Mouse (Mus musculus) heart, postnatal 0 days (tissue): ENCODE data around the gene Rph3al. TPM values are rescaled to one million over a fixed set of nuclear protein-coding genes. Genes with fewer than 3 reads are reported as not detected.

ENCODE experiments used
- ATAC-seq: fragments of 200-750 bp; cut with Nextera tagmentation; 2 replicates; pipeline ENCODE4 v1.8.0; 2017; ENCODE audit warnings: low read depth, moderate number of reproducible peaks, moderate library complexity; ENCODE audit not compliant: insufficient read depth
- DNase-seq: peaks from one replicate; pipeline ENCODE4 v3.0.0-alpha.2; 2016; ENCODE audit warnings: low spot score
- H3K27ac ChIP-seq: fragments of 300-500 bp; sonication (generic); 2 replicates; pipeline ENCODE4 v1.5.1; 2014; ENCODE audit warnings: low read depth, mild to moderate bottlenecking
- H3K27me3 ChIP-seq: fragments of 300-500 bp; sonication (generic); 2 replicates; pipeline ENCODE4 v1.6.1; 2014; ENCODE audit warnings: low read length, mixed read lengths; ENCODE audit not compliant: control insufficient read depth, insufficient read depth
- H3K36me3 ChIP-seq: fragments of 300-500 bp; sonication (generic); replicated peaks from 2 replicates; pipeline ENCODE4 v1.6.1; 2014; ENCODE audit warnings: low read length, mixed read lengths; ENCODE audit not compliant: control insufficient read depth, insufficient read depth
- H3K4me1 ChIP-seq: fragments of 300-500 bp; sonication (generic); 2 replicates; pipeline ENCODE4 v1.6.1; 2014; ENCODE audit warnings: antibody characterized with exemption; ENCODE audit not compliant: control insufficient read depth, insufficient read depth
- H3K4me2 ChIP-seq: fragments of 300-500 bp; sonication (generic); 2 replicates; pipeline ENCODE4 v1.6.1; 2014; ENCODE audit warnings: low read depth, mild to moderate bottlenecking, low read length, moderate library complexity
- H3K4me3 ChIP-seq: fragments of 300-500 bp; sonication (generic); 2 replicates; pipeline ENCODE4 v1.5.1; 2014; ENCODE audit warnings: low read depth, low read length
- H3K9ac ChIP-seq: fragments of 300-500 bp; sonication (generic); replicated peaks from 2 replicates; pipeline ENCODE4 v1.6.1; 2014; ENCODE audit warnings: low read depth, low read length, mixed read lengths
- H3K9me3 ChIP-seq: fragments of 300-500 bp; sonication (generic); replicated peaks from 2 replicates; pipeline ENCODE4 v1.6.1; 2016; ENCODE audit warnings: low read length; ENCODE audit not compliant: control insufficient read depth
- CTCF ChIP-seq: IDR thresholded peaks from 2 replicates; pipeline ENCODE4 v1.5.1; 2016; ENCODE audit warnings: antibody characterized with exemption, control low read depth, low read depth
- EP300 ChIP-seq: IDR thresholded peaks from 2 replicates; pipeline ENCODE4 v1.6.1; 2016; ENCODE audit warnings: antibody characterized with exemption, low read depth
- WGBS: fragments of 180-500 bp; shearing (Covaris S2); extraction: QIAGEN DNeasy Blood & Tissue Kit; methylation state at CpG from one replicate; pipeline ENCODE4 v1.1.7; 2014; 5-methylcytosine and 5-hydroxymethylcytosine counted together
- polyA plus RNA-seq: library from polyadenylated mRNA; unstranded; fragments of >200 nt; fragmentation: Nextera tagmentation; extraction: Ambion mirVana; gene quantifications from 2 replicates; pipeline ENCODE4 v1.2.1, GENCODE M21; 2015
- total RNA-seq: library from RNA; depleted of rRNA; stranded (reverse); fragments of >200 nt; gene quantifications from 2 replicates; pipeline ENCODE4 v1.2.3, GENCODE M21; 2014; ENCODE audit warnings: low replicate concordance

Gene Rph3al
- total and polyA plus RNA-seq, 2 experiments from 2014 or later, result 15.5 to 15.6 TPM

DNA sequence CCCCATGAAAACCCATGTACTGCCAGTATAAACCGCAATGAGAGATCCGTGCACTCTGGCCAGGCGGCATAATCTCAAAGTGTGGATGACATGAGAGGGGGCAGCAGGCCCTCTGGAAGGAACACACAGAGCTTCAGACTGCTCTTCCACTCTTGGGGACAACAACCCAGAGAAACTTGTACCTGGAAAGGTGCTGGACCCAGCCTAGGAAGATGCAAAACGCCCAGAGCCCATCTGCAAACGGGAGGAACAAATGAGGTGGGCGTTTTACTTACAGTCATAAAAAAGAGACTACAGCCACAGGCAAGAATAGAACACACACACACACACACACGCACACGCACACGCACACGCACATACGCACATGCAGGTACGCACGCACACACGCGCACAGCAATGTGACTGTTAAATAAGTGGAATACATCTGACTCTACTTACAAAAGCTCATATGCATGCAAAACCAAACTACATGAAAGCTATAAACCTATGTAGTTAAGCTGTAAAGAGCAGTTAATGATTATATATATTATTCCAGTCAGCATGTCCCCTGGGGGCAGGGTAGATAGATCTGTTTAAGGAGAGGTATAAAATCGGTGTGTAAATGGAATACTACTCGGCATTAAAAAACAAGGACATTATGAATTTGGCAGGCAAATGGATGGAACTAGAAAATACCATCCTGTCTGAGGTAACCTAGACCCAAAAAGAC lies 19.0 kb upstream of the Rph3al start:
- Histone ChIP-seq H3K9me3 (no peaks in the 10 kb centered on the region), H3K4me2 (no peak overlapping the region), H3K27ac (no peak overlapping the region), H3K9ac (no peak overlapping the region), H3K4me3 (no peak overlapping the region), H3K27me3 (no peaks in the 10 kb centered on the region), H3K4me1 (no peaks in the 10 kb centered on the region), H3K36me3 (no peaks in the 10 kb centered on the region)
- TF ChIP-seq EP300, result no peak
- TF ChIP-seq CTCF, result no peak
- WGBS, result 90% methylated on average over 17 of the region's 17 CpGs
- DNase-seq (no peak), ATAC-seq (no peak)

DNA sequence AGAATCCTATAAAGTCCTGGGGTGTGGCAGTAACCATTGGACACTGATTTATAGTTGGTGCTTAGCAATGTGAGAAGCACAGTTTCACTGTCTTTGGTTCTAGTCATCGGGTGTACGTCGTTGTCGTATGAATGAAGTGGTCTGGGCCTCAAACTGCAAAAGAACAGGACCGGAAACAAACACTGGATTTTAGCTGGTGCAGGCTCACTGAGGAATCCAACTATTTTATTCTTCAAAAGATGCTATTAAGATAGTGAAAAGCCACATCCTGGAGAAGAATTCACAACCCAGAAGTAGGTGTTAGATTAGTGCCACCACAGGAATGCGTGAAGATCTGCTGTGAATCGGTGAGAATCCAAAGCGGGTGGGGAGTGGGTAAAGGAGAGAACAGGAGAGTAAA lies 18.4 kb upstream of the Rph3al start:
- Histone ChIP-seq H3K4me2 (no peak overlapping the region), H3K27me3 (no peaks in the 10 kb centered on the region), H3K9ac (no peak overlapping the region), H3K4me1 (no peaks in the 10 kb centered on the region), H3K9me3 (no peaks in the 10 kb centered on the region), H3K27ac (no peak overlapping the region), H3K4me3 (no peak overlapping the region), H3K36me3 (no peaks in the 10 kb centered on the region)
- DNase-seq, result no peak
- 66% methylated on average over 8 of the region's 8 CpGs for WGBS
- ATAC-seq, result no peak
- TF ChIP-seq EP300 (no peak), CTCF (no peak)

DNA sequence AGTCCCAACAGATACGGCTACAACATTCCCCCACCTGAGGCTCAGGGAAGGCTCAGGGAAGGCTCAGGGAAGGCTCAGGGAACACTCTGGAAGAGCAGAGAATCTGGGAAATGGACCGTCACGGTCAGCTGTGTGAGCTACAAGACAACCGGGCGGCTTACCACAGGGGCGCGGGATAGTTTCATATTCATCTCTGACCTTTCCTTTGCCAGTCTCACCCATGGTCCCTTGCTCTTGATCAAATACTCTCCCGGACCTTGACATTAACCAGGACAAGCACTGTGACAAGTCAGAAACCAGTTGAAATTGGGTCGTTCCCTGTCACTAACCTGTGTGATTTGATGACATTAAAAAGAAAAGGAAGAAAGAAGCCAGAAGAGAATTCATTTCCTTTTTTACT lies 16.7 kb upstream of the Rph3al start:
- DNase-seq, result no peak
- no peak overlapping the region for H3K27ac ChIP-seq
- H3K27me3 ChIP-seq, result no peaks in the 10 kb centered on the region
- H3K4me2 ChIP-seq, result no peak overlapping the region
- H3K4me3 ChIP-seq, result no peak overlapping the region
- TF ChIP-seq CTCF (no peak), EP300 (no peak)
- no peaks in the 10 kb centered on the region for H3K36me3 ChIP-seq
- WGBS, result 81% methylated on average over 9 of the region's 9 CpGs
- no peak for ATAC-seq
- no peaks in the 10 kb centered on the region for H3K9me3 ChIP-seq
- H3K9ac ChIP-seq, result no peak overlapping the region
- no peaks in the 10 kb centered on the region for H3K4me1 ChIP-seq

DNA sequence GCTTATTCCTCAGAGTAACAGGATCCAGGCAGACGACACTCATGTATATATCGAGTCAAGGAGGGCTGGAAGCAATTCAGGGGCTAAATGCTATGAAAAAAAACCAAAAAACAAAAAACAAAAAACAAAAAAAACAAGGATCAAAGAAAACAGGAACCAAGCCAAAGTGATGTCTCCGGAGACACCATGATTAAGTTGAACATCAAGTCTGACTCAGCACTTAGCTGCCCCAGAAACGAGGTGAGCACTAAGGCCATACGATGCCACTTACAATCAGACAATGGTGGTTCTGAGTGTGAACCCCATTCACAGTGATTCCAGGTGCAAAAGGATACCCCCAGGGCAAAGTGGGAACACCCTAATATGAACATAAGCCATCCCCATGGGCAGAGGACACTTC lies 13.7 kb upstream of the Rph3al start:
- no peaks in the 10 kb centered on the region for H3K9me3 ChIP-seq
- no peak overlapping the region for H3K4me3 ChIP-seq
- no peak overlapping the region for H3K9ac ChIP-seq
- H3K4me2 ChIP-seq, result no peak overlapping the region
- no peak overlapping the region for H3K27ac ChIP-seq
- TF ChIP-seq CTCF (no peak), EP300 (no peak)
- DNase-seq, result no peak
- no peak for ATAC-seq
- H3K4me1 ChIP-seq, result peaks cover 10% of the 10 kb centered on the region
- WGBS, result 79% methylated on average over 5 of the region's 5 CpGs
- H3K36me3 ChIP-seq, result no peaks in the 10 kb centered on the region
- no peaks in the 10 kb centered on the region for H3K27me3 ChIP-seq

DNA sequence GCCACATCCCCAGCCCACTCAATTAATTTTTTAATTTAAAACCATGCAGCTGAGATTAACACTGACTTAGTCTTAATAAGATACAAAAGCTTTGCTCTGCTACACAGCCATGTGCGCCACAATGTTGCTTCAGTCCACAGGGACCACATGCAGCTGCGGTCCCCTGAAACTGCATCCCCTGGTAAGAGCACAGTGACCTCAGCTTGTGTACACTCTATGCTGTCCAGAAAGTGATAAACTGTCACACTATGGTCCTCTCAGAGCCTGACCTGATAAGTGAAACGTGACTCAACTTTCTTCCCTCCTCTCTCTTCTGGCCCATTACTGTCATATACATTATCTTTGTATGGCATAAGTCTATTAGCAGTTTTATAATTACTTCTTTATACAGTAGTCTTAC lies 12.2 kb upstream of the Rph3al start:
- TF ChIP-seq CTCF (no peak), EP300 (no peak)
- H3K27ac ChIP-seq, result no peak overlapping the region
- ATAC-seq (no peak), DNase-seq (no peak)
- 63% methylated on average over 3 of the region's 3 CpGs for WGBS
- no peaks in the 10 kb centered on the region for H3K27me3 ChIP-seq
- no peak overlapping the region for H3K4me2 ChIP-seq
- H3K36me3 ChIP-seq, result no peaks in the 10 kb centered on the region
- no peak overlapping the region for H3K4me3 ChIP-seq
- H3K9me3 ChIP-seq, result no peaks in the 10 kb centered on the region
- H3K9ac ChIP-seq, result no peak overlapping the region
- H3K4me1 ChIP-seq, result peaks cover 23% of the 10 kb centered on the region

DNA sequence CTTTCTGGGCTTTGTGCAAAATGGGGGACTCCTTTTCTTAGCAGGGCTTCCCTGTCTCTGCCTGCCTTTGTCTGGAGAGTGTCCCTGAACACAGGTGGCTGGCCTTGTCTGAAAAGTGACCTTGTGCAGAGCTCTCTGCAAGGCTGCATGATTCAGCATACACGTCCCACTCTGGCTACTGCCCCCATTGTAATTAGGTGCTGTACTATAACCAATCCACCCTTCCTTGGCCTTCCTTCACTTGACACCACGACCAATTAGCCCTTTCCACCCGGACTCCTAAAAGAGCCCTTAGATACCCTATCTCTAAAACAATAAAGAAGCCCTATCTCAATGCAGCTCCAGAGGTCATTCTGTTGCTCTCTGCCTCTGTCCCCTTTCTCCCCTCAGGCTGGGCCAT lies 10.6 kb upstream of the Rph3al start:
- Histone ChIP-seq H3K9me3 (no peaks in the 10 kb centered on the region), H3K4me2 (no peak overlapping the region), H3K27me3 (no peaks in the 10 kb centered on the region), H3K4me1 (peaks cover 23% of the 10 kb centered on the region), H3K27ac (no peak overlapping the region), H3K9ac (no peak overlapping the region), H3K4me3 (no peak overlapping the region), H3K36me3 (no peaks in the 10 kb centered on the region)
- no peak for DNase-seq
- ATAC-seq, result no peak
- TF ChIP-seq EP300 (no peak), CTCF (no peak)
- 31% methylated on average over 3 of the region's 3 CpGs for WGBS
